Mouse (Mus musculus) thymus, postnatal 14 days (tissue): ENCODE results near the gene Slc22a17.
"Not testable (repeated sequence)": the region's sequence is repeated elsewhere in the genome, so short reads cannot be mapped to it uniquely, and the experiment has no call there.

ENCODE experiments used
- DNase-seq: peaks from one replicate; pipeline ENCODE4 v3.0.0; 2021

Slc22a17 gene

GRCm38 (mm10) chr14:54912886-54913285, at the start of gene Slc22a17:
TSS of gene Slc22a17 (minus strand) at chr14:54913132.
- DNase-seq: peak; percentile 55

DNA sequence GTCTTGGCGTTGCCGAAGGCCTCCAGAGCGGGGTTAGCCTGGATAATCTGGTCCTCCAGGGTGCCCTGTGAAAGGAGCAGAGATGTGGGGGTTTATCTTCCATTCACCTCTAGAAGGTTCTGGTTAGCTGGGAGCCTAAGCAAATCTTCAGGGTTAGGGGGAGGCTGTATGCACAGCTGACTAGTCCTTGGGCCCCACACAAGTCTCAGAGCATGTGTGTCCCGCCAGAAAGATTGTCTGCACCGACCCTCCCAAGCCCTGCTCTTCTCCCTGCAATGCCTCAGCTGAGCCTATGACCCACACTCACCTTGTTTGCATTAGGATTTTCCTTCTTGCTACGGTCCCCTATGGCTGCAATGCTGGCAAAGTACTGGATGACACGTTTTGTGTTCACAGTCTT, 49.8 kb upstream of the Slc22a17 start:
- no peak for DNase-seq

- DNase-seq: no peak
Observed at GRCm38 (mm10) chr14:54961487-54961886, 48.6 kb upstream of the Slc22a17 start.

DNA sequence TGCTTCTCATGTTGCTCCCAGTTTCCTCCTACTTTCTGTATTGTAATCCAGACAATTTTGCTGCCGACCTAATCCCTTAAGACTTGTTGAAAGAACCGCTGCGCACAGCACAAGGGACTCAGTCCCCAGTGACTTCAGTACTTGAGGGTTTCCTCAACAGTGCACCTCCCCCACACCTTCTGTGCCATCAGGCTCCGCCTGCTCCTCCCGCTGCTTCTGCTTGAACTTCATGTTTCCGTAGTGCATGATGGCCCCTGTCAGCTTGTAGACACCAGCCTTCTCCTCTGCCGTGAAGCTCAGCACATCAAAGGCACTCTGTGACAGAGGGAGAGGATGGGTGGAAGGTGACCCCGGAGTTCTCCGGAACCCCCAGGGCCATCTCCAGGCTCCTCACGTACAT, 47.8 kb upstream of the Slc22a17 start:
- peak; percentile 40 for DNase-seq

GRCm38 (mm10) chr14:54959853-54960613, 47.1 kb upstream of the Slc22a17 start:
- not testable (repeated sequence) for DNase-seq

- DNase-seq: no peak
Observed at GRCm38 (mm10) chr14:54959197-54959596, 46.3 kb upstream of the Slc22a17 start.

DNA sequence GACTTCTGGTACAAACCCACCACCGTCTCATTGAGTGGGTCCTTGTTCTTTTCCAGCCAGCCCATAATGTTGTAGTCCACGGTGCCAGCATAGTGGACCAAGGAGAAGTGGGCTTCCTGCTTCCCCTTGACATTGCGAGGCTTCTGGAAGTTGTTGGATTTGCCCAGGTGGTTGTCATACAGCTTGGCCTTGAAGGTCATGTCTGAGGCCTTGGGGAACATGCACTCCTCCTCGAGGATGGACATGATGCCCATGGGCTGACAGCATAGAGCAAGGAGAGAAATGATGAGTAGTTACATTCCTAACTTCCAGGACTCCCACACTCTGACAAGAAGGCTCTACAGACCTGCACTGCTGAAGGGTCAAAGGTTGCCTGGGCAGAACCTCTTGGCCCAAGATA, 45.6 kb upstream of the Slc22a17 start:
- DNase-seq: no peak

DNA sequence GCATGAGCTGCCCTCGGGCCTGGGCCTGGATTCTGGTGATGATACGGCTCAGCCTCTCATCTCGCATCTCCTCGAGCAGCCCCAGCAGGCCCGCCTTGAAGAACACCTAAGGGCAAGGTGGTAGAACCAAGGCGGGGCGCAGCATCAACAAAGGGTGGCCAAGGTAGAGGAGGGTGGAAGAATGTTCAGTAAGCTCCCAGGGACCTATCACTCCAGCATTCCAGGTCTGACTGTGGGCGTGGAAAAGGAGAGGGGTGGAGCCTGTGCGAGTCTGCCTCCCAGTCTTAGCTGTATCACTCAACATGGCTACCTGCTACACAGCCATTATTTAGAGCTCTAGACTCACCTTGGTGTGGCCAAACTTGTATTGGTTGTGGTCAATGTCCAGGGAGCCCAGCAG, 43.6 kb upstream of the Slc22a17 start:
- DNase-seq: no peak

DNA sequence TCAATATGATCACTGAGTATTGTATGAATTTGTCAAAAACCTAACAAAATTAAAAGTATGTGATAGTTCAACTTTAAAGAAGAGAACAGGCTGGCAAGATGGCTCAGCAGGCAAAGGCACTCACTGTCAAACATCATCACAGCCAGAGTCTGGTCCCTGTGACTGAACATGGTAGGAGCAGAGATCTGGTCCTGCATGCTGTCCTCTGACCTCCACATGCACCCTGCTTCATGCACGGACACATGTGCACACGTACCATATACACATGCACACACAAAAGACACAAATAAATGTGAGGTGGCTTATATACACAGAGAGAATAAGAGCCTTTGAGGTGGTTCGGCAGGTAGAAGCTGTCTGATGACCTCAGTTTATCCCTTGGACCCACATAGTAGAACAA, 42.5 kb upstream of the Slc22a17 start:
- no peak for DNase-seq

DNA sequence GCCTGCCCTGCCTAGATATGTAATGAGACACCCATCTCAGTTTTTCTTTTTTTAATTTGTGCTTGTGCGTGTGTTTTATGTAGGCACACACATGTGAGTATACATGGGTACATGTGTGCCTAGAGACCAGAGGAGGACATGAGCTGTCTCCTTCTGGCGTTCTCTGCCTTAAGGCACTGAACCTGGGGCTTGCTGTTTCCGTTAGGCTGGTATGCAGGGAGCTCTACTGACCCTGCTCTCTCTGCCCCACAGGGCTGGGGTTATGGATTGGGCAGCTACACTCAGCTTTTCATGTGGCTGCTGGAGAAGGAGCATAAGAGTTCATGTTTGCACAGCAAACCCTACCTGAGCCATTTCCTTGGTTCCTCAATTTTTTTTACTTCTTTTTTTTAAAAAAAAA, 41.5 kb upstream of the Slc22a17 start:
- DNase-seq: no peak

- no peak for DNase-seq
Observed at GRCm38 (mm10) chr14:54953664-54954206, 40.8 kb upstream of the Slc22a17 start.

- no peak for DNase-seq
Observed at GRCm38 (mm10) chr14:54951587-54951986, 38.7 kb upstream of the Slc22a17 start.

GRCm38 (mm10) chr14:54950493-54950892, 37.6 kb upstream of the Slc22a17 start:
- DNase-seq: no peak

- DNase-seq: no peak
Observed at GRCm38 (mm10) chr14:54948781-54949180, 35.8 kb upstream of the Slc22a17 start.

- not testable (repeated sequence) for DNase-seq
Observed at GRCm38 (mm10) chr14:54947008-54947407, 34.1 kb upstream of the Slc22a17 start.

GRCm38 (mm10) chr14:54945975-54946704, 33.2 kb upstream of the Slc22a17 start:
- DNase-seq: no peak

- no peak for DNase-seq
Observed at GRCm38 (mm10) chr14:54944939-54945338, 32.0 kb upstream of the Slc22a17 start.

DNA sequence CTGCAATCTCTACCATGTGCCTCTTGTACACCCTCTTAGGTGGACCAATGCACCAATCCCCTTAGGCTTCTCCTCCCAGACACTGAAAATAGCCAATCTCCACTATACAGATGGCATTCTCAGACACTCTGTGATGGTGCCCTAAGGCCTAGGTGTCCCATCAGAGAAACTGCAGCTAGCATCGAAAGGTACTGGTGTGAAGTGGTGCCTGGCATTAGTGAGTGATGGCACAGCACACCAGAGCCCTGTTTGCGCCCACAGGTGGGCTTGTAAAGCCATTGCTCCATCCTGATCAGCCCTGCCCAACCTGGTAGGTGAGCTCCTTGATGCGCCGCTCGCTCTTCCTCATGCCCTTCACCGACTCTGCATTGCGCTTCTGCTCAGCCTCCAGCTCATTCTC, 31.0 kb upstream of the Slc22a17 start:
- DNase-seq: no peak

DNA sequence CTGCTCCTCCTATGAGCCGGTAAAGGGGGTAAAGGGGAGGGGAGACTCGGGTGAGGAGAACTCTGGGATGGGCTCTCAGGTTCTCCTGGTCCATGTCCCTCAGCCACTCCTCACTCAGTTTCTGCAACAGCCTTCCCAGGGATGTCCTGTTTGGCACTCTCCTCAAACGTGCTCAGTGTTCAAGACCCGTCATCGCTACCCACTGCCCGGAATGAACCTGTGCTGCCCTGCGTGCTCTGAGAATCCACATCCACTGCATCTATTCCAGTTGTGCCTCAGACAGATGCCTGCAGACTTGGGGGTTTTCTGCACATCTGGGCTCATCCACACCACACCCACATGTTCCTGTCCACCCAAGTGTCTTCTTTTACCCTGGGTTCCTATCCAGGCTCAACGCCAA, 29.5 kb upstream of the Slc22a17 start:
- no peak for DNase-seq

- DNase-seq: no peak
Observed at GRCm38 (mm10) chr14:54941024-54941978, 28.4 kb upstream of the Slc22a17 start.

DNA sequence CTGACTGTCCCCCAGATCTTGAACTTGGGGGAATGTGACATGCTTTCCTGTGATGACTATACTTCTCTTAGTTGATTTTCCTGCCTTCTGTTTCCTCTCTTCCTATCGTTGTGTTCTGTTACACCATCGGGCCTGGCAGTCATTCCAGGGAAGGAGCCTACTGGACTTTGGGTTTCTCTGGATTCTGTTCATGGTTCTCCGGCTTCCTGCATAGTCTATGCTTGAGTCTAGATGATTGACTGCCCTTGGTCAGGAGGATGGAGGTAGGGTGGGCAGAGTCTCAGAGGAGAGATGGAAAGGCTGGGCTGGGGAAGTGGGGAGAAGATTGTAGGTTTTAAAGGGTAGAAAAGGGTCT, 27.2 kb upstream of the Slc22a17 start:
- no peak for DNase-seq

- DNase-seq: peak; percentile 75
Observed at GRCm38 (mm10) chr14:54939434-54940175, 26.7 kb upstream of the Slc22a17 start.
